Mouse (Mus musculus): ENCODE data around the gene Ube2e1. TPM values are rescaled to one million over a fixed set of nuclear protein-coding genes. Genes with fewer than 3 reads are reported as not detected.

Ube2e1 gene
- total RNA-seq (2021), result 10 to 100 TPM; 84.4 to 96.1 TPM
- long read RNA-seq, experiment 1, transcript Ube2e1-201 (6 exons, 1,408 nt), result major isoform, 6 of 18 reads
- long read RNA-seq, experiment 1, partial matches to known transcripts, result 4 of 18 reads
- long read RNA-seq, experiment 1, other reads (novel, unspliced or antisense), result 6 of 18 reads
- long read RNA-seq, experiment 2, partial matches to known transcripts, result 3 of 10 reads
- long read RNA-seq, experiment 2, other reads (novel, unspliced or antisense), result 2 of 10 reads

GRCm38 (mm10) chr14:18331693-18332131, at the start of gene Ube2e1:
TSS of gene Ube2e1 (minus strand) at chr14:18331859.
- DNase-seq, result peak; percentile 73

DNA sequence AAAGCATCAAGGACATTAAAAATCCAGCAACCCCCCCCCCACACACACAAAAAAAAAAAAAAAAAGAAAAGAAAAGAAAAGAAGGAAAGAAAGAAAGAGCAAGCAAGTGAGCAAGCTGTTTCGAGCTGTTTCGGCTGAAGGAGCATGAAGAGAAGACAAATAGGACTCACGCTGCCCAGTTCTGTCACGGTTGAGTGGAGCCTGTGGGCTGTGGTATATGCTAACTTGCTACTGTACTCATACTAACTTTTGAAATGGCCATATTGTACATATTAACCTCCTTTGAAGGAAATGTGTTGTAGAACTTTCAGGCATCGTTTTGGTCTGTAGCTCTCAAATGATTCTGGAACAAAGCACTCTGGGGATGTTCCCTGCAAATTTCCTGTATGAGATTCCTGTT, 48.2 kb upstream of the Ube2e1 start:
- DNase-seq, result no peak

DNA sequence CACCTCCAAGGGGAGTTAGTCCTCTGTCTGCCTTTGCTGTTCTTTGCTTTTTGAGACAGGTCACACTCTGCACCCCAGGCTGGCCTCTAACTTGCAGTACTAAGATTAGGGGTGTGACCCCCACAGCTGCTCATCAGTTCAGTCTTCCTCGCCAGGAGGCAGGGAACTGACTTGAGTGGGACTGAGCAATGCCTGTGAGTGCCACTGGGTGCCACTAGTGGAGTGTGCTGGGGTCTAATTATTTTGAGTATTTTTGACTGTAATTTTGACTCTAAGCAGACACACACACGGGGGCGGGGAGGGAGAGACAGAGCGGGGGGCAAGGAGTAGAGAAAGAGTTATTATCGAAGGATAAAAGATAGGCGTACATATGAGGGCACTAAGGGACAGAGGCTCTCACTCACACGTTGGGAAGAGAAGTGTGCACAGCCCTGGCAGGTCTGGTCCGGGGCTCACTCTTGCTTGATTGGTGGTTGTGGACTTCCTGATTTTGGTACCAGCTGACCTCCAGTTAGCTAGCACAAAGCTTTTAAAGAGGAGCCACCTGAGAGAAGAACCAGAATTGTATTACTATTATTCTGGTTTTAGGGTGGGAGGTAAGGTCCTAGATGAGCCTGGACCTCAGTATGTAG, 46.4 kb upstream of the Ube2e1 start:
- DNase-seq, result no peak

- DNase-seq, result peak; percentile 74
Measured at GRCm38 (mm10) chr14:18376206-18376605, 44.5 kb upstream of the Ube2e1 start.

DNA sequence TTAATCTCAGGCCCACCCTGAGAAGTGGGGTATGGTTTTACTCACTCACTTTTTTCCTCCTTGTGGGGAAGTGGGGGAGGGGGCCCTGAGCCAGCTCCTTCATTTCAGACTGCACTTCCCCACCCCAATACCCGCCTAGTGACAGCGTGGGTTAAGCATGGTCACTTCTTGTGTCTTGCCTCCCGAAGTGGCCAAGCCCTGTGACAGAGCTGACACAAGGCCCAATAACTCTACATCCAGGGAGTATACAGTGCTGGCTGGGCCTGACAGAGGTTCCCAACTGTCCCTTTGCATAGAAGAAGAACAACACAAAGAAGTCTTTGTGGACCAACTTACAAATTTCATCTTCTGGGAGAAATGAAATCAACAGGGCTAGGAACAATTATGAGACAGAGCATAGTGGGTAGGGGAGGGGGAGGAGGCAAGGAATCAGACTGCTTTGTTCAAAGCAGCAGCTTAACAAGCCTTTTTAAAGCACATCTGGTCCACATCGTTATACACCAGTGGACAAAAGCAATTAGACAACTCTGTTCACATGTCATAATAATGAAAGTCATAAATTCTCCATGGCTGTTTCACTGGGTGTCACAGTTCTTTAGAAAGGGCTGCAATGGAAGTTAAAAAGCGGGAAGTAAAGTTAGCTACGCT, 42.2 kb upstream of the Ube2e1 start:
- no peak for DNase-seq

GRCm38 (mm10) chr14:18372761-18373610, 41.3 kb upstream of the Ube2e1 start:
- no peak for DNase-seq

DNA sequence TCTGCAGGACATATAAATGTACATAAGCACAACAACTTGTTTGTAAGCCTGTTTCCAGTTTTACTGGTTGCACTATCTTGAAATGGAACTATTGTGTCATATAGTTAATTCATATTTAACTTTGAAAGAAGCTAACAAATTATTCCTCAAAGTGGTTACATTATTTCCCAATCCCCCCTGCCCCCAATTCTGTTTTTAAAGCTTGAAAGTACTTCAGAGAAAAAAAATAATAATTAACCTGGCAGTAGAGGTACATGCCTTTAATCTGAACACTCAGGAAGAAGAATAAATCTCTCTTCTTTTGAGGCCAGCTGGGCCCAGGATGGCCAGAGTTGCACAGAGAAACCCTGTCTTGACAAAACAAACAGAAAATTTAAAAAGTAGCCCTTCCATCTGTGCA, 37.4 kb upstream of the Ube2e1 start:
- no peak for DNase-seq

- no peak for DNase-seq
Measured at GRCm38 (mm10) chr14:18367025-18367424, 35.4 kb upstream of the Ube2e1 start.

DNA sequence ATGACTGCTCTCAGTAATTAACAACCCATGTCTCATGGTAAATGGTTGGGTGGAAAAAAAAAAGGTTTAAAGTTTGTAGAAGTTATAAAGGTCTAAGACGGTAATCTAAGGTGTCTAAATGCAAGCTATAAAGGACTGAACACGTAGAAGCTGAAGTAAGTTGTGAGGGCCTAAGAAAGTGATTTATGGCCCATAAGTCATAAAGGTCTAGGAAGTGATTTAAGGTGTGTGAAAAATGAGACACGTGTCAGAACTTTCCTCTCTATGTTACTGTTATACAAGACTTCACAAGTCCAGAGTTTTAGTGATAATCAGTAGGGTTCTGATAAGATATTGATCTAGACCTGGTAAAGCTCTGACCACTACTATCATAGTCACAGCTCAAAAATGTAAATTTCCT, 32.7 kb upstream of the Ube2e1 start:
- DNase-seq, result no peak

DNA sequence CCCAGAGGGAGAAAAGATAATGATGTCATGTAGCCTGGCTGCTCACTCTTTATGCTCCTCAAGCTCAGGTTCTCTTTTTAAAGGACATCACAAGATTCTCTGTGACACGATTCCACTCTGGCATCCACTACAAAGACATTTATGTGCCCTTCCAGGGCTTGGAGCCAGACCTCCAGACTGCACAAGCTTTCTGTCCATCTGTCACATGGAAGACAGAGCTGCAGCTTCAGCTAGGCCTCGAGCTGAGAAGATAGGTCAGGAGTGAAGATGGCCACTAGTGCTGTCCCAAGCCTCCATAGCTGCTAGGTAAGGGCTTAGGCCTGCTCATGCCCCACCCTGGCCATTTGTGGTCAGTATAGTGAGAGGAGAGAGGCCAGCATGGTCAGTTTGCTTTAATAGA, 24.8 kb upstream of the Ube2e1 start:
- DNase-seq, result no peak

DNA sequence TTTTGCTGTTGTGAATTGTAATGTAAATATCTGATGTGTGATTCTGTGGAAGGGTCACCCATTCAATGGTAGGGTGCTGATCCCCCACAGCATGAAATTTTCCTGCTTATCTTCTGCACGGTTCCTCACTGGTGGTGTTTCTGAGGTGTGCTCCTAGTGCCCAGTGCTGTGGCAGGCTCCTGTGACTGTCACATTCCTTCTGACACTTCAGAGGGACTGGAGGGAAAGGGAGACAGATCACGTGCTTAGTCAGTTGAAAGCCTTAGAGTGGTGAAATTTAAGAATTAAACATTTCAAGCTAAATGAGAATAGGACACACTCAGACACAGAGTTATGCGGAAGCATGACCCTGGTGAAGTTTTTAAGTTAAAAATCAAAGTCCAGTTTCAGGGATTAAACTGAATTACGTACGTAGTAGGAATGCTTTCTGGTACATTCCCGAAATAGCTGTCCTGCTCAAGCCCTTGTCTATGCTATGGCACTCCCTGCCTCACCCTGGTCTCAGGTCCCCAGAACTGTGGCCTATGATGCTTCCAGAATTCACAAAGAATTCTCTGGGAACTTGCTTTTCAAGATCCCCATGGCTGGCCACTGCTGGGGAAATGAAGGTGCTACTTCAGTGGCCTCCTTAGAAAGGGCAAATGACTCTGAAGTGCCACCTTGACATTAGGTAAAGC, 24.0 kb upstream of the Ube2e1 start:
- no peak for DNase-seq

GRCm38 (mm10) chr14:18353525-18353924, 21.9 kb upstream of the Ube2e1 start:
- DNase-seq, result no peak

GRCm38 (mm10) chr14:18352934-18353333, 21.3 kb upstream of the Ube2e1 start:
- no peak for DNase-seq

DNA sequence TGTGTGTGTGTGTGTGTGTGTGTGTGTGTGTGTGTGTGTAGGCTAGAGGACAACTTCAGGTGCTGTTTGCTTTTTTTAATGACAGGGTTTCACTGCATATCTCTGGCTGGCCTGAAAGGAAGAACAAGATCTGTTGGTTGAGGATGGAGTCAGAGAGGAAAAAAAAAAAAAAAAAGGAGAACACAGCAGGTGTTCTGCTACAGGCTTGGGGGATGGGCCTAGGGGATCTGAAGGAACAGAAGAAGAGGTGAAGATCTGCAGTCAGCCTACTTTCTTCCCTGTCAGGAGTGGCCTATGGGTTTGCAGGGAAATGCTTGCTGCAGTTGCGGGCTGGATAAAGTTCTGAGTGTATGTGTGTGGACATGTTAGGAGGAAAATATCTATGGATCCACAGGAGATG, 19.0 kb upstream of the Ube2e1 start:
- DNase-seq, result no peak

GRCm38 (mm10) chr14:18349871-18350270, 18.2 kb upstream of the Ube2e1 start:
- no peak for DNase-seq

DNA sequence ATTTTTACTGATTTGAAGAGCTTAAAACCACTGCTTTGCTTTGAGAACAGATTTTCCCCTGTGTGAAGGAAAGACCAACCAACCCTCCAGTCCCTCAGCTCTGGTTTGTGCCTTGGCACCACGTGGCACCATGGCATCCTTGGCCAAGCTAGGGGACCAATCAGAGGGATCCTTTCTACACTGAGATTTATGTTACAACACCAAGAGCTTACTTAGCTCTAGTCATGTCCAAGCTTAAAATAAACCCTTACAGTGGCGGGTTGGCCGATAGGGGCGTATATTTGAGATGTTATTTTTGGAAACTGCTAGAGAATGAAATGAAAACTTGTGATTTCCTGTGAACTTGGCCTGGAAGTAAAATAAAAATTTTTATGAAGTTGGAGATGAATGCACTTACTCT, 11.9 kb upstream of the Ube2e1 start:
- peak; percentile 67 for DNase-seq

GRCm38 (mm10) chr14:18342749-18343148, 11.1 kb upstream of the Ube2e1 start:
- DNase-seq, result no peak

DNA sequence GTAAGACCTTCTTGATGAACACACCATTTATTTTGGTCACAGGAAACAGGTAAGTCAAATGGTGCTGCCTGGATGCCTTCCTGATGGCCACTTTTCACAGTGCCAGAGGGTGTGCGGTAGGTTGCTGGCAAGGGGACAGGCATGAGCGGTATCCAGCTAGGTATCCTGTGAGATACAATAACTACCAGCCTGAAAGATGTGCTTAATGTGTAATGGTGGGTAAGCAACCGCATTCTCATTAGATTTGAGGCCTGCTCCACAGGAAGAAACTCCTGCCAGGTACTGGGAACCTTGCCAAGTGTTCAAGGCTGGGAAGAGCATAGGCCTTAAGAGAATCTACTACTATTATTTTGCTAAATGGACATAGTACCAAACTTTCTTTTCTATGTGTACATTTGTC, 9.4 kb upstream of the Ube2e1 start:
- no peak for DNase-seq

DNA sequence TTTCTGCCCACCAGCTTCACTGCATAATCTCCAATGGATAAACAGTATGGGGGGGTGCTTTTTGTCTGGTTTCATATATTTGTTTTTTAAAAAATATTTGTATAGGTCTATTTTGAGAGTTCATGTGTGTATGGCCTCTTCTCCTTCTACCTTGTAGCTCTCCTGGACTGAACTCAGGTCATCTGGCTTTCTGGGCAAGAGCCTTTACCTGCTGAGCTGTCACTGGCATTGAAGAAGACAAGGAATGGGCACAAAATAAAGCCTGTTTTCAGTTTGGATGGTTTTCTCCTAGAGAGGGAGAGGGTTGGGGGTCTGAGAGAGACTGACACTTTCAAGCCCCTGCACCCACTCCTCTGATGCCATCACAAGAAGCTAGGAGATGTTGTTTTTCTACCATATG, 4.4 kb upstream of the Ube2e1 start:
- no peak for DNase-seq

DNA sequence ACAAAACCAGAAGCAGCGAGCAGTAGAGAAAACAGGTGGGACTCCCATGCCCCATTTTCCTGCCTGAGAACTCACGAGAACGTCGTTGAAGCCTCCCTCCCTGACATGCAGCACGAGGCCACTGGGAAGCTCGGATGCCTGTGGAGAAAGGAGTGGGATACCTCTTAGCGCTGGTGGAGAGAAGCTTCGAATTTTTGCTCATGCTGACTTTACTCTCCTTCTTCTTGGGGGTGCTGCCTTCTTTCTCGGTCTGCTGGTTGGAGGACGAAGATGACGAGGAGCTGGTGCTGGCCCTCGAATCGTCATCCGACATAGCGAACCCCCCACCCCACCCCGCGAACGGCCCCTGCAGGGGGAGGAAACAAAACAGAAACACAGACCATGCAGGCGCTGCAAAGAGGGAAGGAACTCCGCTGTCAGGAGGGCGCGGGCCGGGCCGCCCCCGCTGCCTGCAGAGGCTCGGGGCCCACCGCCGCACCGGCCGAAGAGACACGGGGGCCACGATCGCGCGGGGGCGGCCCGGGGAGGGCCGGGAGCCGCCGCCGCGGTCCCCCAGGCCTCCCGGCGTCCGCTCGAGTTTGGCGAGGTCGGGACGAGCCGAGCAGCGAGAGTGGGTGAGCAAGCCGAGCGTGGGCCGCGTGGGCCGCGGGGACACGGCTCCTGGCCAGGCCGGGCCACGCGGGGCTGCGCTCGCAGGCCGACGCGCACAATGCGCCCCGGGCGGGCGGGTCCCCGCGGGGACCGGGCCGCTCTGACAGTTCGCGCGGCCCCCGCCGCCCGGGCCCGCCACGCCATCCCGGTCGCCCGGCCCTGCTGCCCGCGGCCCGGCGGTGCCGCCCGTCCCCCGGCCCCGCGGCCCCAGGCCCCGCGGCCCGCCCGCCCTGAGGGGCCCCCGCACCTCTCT, 618 bp downstream of the Ube2e1 start:
- DNase-seq, result peak; percentile 38

All from gastrocnemius, postnatal 25 days (tissue).